Mouse (Mus musculus) adrenal gland, postnatal 0 days (tissue): ENCODE measurements around the gene Mia. TPM values are rescaled to one million over a fixed set of nuclear protein-coding genes. Genes with fewer than 3 reads are reported as not detected.

ENCODE experiments used
- microRNA-seq: library from miRNA; unstranded; fragments of <30 nt; microRNA quantifications from one replicate; pipeline ENCODE4, GENCODE M21; 2016; ENCODE audit warnings: borderline replicate concordance; ENCODE audit not compliant: insufficient number of aligned reads
- polyA plus RNA-seq: library from polyadenylated mRNA; unstranded; fragments of >200 nt; fragmentation: Nextera tagmentation; extraction: Ambion mirVana; gene quantifications from 2 replicates; pipeline ENCODE4 v1.2.1, GENCODE M21; 2015

Gene Mia
- 7.4 and 7.5 TPM in 2 replicates for polyA plus RNA-seq

GRCm38 (mm10) chr7:27180837-27181695, at the start of gene Mia, which contains the start of gene Gm21983:
Mia (minus strand) TSS chr7:27181157.
Gm21983 (minus strand) TSS chr7:27181086.

DNA sequence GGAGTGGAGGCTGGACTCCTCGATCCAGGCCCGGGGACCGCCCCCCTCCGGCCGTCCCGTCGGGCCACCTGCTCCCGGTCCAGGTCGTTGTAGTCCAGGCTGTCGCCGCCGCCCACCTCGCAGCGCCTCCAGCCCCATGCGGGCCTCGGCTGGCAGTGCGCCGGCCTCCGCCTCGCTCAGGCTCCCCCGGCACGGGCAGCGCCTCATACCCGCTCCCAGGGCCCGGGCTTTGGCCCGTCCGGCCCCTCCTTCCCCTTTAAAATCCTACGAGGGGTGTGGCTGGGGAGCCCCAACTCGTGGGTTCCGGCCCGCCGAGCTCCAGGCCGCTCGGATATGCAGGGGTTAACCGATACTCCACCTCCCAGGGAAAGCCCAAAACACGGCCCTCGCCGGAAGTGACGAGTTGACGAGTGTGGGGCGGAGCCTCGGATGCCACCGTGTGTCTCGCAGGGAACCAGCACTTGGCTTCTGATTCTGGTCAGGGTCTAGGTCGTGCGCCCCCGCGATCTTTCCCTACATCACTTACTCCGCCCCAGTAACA, 47.4 kb upstream of the Mia start, which contains the start of gene Itpkc:
Gene Itpkc (minus strand): TSS at position 381 of the 541 bp plus-strand sequence.

GRCm38 (mm10) chr7:27195681-27196611, 15.0 kb upstream of the Mia start, which contains the start of the genes BC024978 and Snrpa:
BC024978 (plus strand) TSS chr7:27195781.
Snrpa (minus strand) TSS chr7:27196271.

DNA sequence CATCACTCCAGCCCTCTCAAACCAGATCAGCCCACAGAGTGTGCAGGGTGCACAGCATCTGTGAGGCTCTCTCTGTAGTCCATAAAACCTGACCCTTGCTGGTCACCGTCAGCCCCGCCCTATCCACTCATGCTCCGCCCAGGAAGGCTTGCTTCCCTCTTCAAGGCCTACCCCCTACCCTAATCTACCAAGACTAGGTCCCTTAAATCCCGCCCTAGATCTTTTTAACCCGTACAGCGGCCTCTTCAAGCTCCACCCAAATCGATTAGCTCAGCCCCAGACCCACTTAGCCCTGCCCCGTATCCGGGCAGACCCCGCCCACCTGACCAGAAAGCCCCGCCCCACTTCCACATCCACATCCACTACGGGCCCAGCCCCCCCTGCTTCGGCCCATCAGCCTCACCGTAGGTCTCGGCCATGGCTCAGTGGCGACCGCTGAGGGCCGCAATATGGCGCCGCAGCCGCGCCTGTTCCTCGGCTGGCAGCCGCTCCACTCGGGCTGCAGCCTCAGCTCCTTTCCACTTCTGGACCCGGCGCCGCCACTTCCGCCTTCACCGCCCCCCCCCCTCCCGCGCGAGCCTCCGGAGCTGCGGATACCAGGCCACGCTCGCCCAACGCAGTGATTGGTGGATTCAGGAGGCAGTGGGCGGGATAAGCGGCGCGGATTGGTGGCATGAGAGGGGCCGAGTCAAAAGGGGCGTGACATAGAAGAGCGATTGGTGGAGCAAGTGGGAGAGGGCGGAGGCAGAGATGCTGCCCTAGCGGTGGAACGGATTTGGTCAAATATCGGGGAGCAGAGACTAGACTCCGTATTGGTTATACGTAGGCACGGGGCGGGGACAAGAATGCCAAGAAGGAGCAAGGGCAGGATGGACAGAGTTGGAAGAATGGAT, 2.4 kb downstream of the Mia start, which contains the start of gene Rab4b:
Gene Rab4b (minus strand): TSS at position 573 of the 893 bp plus-strand sequence.

DNA sequence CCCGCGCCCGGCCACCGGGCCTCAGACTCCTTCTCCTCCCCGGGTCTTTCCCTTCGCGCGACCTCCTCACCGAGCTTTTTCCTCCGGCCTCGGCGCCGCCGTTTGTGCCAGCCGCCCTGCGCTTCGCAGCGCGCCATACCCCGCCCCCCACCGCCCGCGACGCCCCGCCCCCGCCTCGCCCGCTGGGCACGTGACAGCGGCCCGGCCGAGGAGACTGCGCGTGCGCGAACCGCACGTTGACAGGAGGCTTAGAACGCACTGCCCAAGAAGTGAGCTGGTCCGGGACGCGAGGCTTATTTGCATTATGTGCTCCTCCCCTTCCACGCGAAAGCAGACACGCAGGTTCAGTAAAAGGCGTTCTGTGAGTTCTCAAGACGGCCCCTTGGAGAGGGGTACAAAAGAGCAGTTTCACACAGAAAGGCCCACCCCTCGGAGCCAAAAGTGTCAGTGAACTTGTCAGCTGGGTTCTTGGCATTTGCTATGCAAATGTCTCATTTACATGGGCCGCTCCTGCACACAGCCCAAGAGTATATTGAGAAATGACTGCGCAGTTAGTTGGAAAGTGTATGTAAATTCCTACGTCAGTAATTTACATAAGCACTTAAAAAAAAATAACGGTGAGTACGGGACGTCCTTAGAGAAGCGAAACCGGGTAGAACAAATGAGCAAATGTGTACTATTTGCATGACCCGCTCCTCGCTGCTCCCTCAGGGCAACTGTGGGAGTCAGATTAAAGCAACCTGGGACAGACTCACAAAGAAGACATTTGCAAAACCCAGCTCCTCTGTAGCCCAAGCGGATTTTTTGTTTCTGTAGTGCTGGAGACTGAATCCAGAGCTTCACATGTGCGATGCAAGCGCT, 14.1 kb downstream of the Mia start, which contains the start of gene Egln2:
Gene Egln2 (minus strand): TSS at position 189 of the 861 bp plus-strand sequence.

DNA sequence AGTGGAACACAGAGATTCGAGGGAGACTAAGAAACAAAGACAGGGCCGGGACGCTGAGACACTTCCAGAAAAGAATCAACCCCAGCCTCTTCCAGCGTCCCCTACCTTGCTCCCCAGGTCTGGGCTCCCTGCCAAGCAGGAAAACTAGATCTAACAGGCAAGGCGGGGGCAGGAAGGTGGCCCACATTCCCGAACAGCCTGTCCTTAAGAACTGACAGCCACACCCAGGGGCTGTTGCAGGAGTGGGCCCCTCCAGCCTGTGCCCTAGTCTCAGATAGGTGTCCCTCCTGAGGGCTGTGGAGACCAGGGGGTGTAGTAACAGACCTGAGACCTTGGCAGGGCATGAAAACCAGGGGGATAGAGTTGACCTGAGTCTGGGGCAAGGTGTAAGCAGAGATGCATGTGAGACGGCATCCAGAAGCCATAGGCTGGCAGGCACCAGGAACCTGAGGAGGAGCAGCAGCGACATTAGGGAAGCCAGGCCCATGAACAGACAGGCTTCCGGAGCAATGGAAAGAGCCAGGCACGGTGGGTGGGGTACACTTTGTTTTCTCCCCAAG, 27.7 kb downstream of the Mia start, which contains the start of gene Cyp2t4:
Gene Cyp2t4 (plus strand): TSS at position 510 of the 560 bp plus-strand sequence.

Small RNA genes lying within 50 kb of the gene (microRNA-seq; reads per million reads assigned to microRNA genes)
- gene Mir1191 (2.1 reads per million), gene Mir3101 (1.1 reads per million)

Other genes with a start within 250 kb of the Mia start
- 0.51 and 0.96 TPM in 2 replicates for gene Cyp2a22, start 241.8 kb downstream of the Mia start, polyA plus RNA-seq
- 0.86 and 1.6 TPM in 2 replicates for gene Cyp2a12, start 152.1 kb downstream of the Mia start, polyA plus RNA-seq
- gene Cyp2f2, start 61.2 kb downstream of the Mia start, polyA plus RNA-seq: 6.3 and 36.2 TPM in 2 replicates
- gene Cyp2t4, start 27.4 kb downstream of the Mia start, polyA plus RNA-seq: 0.08 TPM in 2 replicates
- 60.0 and 66.9 TPM in 2 replicates for gene Egln2, start 14.4 kb downstream of the Mia start, polyA plus RNA-seq
- 70.8 and 78.7 TPM in 2 replicates for gene Rab4b, start 2.3 kb downstream of the Mia start, polyA plus RNA-seq
- gene Gm21983, start 71 bp downstream of the Mia start, polyA plus RNA-seq: 0.44 TPM in 1 of 2 replicates, not detected in the other
- gene BC024978, start 14.6 kb upstream of the Mia start, polyA plus RNA-seq: 2.0 and 3.0 TPM in 2 replicates
- 76.4 and 99.8 TPM in 2 replicates for gene Snrpa, start 15.1 kb upstream of the Mia start, polyA plus RNA-seq
- gene Itpkc, start 47.5 kb upstream of the Mia start, polyA plus RNA-seq: 3.9 and 4.1 TPM in 2 replicates
- 15.9 and 25.4 TPM in 2 replicates for gene Coq8b, start 51.9 kb upstream of the Mia start, polyA plus RNA-seq
- 18.3 and 28.1 TPM in 2 replicates for gene Numbl, start 77.3 kb upstream of the Mia start, polyA plus RNA-seq
- gene Ltbp4, start 156.5 kb upstream of the Mia start, polyA plus RNA-seq: 59.6 and 109 TPM in 2 replicates
- gene Shkbp1, start 174.9 kb upstream of the Mia start, polyA plus RNA-seq: 13.6 and 13.9 TPM in 2 replicates
- gene Gm20479, start 176.3 kb upstream of the Mia start, polyA plus RNA-seq: not detected in 2 replicates